Mouse (Mus musculus) left cerebral cortex, adult 9 months (tissue): Measurements from ENCODE around the gene Hist1h4b.
"Not testable (repeated sequence)": the region's sequence is repeated elsewhere in the genome, so short reads cannot be mapped to it uniquely, and the experiment has no call there.

Experiments
- DNase-seq, 2 experiments: peaks; one replicate each; pipeline ENCODE4 v3.0.0; 2022; ENCODE audit warnings: low spot score in 2 of 2

The Hist1h4b gene

GRCm38 (mm10) chr13:23756790-23757189 lies at the start of gene Hist1h4b:
Gene Hist1h4b, plus strand, starts transcription at chr13:23757013.
- peak; percentile 91 to 96 for DNase-seq

GRCm38 (mm10) chr13:23708041-23708440 lies 48.8 kb upstream of the Hist1h4b start:
- DNase-seq = no peak

GRCm38 (mm10) chr13:23708654-23709053 lies 48.2 kb upstream of the Hist1h4b start:
- DNase-seq = no peak

- DNase-seq = no peak
Observed at GRCm38 (mm10) chr13:23709714-23710373, 47.0 kb upstream of the Hist1h4b start.

- no peak for DNase-seq
Observed at GRCm38 (mm10) chr13:23710374-23711089, 46.3 kb upstream of the Hist1h4b start, which contains the start of gene Hfe. Gene Hfe, minus strand, starts transcription at chr13:23710854.

- DNase-seq = no peak
Observed at GRCm38 (mm10) chr13:23716261-23717042, 40.4 kb upstream of the Hist1h4b start.

GRCm38 (mm10) chr13:23717176-23717575 lies 39.6 kb upstream of the Hist1h4b start:
- DNase-seq = no peak

GRCm38 (mm10) chr13:23717593-23718245 lies 39.1 kb upstream of the Hist1h4b start:
- not testable (repeated sequence) for DNase-seq

GRCm38 (mm10) chr13:23724239-23724638 lies 32.6 kb upstream of the Hist1h4b start:
- no peak for DNase-seq

GRCm38 (mm10) chr13:23725213-23725612 lies 31.6 kb upstream of the Hist1h4b start:
- DNase-seq = no peak

- no peak for DNase-seq
Observed at GRCm38 (mm10) chr13:23728472-23729191, 28.2 kb upstream of the Hist1h4b start.

GRCm38 (mm10) chr13:23729192-23729525 lies 27.7 kb upstream of the Hist1h4b start:
- no peak for DNase-seq

GRCm38 (mm10) chr13:23729706-23730105 lies 27.1 kb upstream of the Hist1h4b start:
- no peak for DNase-seq

GRCm38 (mm10) chr13:23730479-23730878 lies 26.3 kb upstream of the Hist1h4b start:
- DNase-seq = no peak

- DNase-seq = peak in 1 of 2 experiments; percentile 38
Observed at GRCm38 (mm10) chr13:23732156-23732804, 24.5 kb upstream of the Hist1h4b start.

- no peak for DNase-seq
Observed at GRCm38 (mm10) chr13:23737091-23737490, 19.7 kb upstream of the Hist1h4b start.

GRCm38 (mm10) chr13:23738041-23738440 lies 18.8 kb upstream of the Hist1h4b start:
- DNase-seq = no peak

- peak in 1 of 2 experiments; percentile 91 for DNase-seq
Observed at GRCm38 (mm10) chr13:23738677-23739068, 18.1 kb upstream of the Hist1h4b start, which contains the start of gene Hist1h1c. Gene Hist1h1c, plus strand, starts transcription at chr13:23738808.

GRCm38 (mm10) chr13:23739069-23739921 lies 17.5 kb upstream of the Hist1h4b start:
- peak; percentile 93 to 97 for DNase-seq

GRCm38 (mm10) chr13:23739922-23740252 lies 16.9 kb upstream of the Hist1h4b start:
- DNase-seq = no peak
